Mouse (Mus musculus) cerebellum, postnatal 36 days (tissue): Measurements from ENCODE around the gene Carnmt1.

Experiments
- DNase-seq, 2 experiments: peaks; one replicate each; pipeline ENCODE4 v3.0.0; 2021 to 2022; ENCODE audit warnings: mixed read lengths in 2 of 2

Carnmt1 gene

DNA sequence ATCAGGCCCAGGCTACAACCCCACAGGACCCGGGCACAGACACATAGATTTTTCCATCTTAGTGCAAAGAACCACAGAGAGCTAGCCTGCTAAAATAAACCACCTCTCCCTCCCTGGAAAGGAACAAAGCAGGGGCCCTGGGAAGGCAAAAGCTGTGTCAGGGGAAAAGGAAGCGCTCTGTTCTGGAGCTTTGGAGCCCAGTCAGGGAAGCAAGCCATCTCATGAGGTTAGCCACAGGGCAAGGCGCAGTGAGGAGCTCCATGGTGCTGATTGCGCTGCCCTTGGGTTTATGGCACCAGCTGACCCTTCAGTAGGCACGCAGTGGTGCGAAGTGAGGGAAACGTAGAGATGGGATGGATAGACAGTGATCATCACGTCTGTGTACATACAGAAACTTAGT is 16.2 kb upstream of the Carnmt1 start:
- DNase-seq = no peak

- DNase-seq = no peak
Measured at GRCm38 (mm10) chr19:18654984-18655383, 15.6 kb upstream of the Carnmt1 start.

DNA sequence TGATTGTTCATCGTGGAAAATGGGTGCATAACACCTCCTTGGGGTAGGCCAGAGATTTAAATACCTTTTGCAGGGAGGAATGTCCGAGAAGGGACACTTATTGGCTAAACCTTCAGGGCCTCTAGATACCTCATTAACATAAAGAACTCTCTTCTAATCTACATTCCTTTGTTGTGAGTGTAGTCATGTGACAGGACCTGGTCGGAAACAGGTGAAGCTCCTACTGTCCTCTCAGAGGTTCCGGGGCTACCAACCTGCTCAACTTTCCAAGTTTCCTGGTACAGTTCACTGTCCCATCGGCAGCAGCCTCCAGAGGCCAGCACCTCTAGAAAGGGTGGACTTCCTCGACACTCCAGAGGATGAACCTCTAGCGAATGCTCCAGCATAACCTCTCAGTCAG is 14.6 kb upstream of the Carnmt1 start:
- DNase-seq = no peak

- no peak for DNase-seq
Measured at GRCm38 (mm10) chr19:18658473-18658872, 12.1 kb upstream of the Carnmt1 start.

GRCm38 (mm10) chr19:18659349-18659748 is 11.2 kb upstream of the Carnmt1 start:
- DNase-seq = no peak

DNA sequence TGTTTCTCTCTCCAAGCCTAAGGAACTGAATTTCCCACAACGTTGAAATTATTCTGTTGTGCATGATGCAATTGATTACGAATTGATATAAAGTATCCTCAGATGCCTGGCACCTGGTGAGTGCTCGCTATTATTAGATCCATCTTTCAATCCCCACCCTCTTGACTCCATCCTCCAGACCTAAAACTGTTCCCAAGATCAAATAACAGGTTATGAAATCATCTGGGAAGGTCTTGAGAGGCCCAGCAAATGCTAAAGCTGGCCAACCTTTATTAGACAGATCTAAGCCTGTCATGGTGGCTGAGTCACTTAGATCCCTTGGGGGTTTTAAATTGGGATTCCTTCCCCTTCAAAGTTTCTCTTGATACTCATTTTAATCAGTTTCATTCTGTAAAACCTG is 10.1 kb upstream of the Carnmt1 start:
- no peak for DNase-seq

GRCm38 (mm10) chr19:18661683-18662082 is 8.9 kb upstream of the Carnmt1 start:
- no peak for DNase-seq

DNA sequence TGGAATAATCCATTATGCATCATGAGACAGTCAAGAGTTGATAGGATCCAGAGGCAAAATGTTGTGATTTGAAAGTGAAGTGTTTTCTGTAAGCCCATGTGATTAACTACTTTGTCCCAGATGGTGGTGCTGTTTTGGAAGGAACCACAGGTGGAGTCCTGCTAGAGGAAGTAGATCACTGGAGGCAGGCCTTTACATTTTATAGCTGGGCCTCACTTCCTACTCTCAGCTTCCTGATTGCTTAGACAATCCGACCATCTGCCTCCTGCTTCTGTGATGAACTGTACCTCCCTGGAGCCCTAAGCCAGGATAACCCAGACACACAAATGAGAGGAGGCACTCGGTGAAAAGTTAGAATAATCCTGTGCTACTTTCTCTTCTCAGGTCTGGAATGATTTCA is 6.7 kb upstream of the Carnmt1 start:
- DNase-seq = no peak

- no peak for DNase-seq
Measured at GRCm38 (mm10) chr19:18666966-18667365, 3.6 kb upstream of the Carnmt1 start.

DNA sequence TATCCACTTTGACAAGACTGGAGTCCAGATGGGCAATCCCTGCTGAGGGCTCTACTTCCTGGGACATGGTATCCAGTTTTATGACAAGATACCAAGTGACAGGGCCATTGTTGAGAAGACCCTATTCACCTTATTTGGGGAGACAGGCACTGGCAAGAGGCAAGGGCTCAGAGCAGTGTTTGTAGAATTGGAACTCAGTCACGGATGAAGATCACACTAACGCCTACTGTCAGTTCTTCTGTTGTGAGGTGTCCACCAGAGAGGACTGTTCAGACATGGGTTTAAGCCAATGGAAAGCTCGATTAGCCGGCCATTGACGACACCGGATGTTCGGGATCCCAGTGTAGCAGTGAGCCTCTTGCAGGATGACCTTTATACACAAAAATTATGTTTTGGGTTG is 1.0 kb upstream of the Carnmt1 start:
- no peak for DNase-seq

DNA sequence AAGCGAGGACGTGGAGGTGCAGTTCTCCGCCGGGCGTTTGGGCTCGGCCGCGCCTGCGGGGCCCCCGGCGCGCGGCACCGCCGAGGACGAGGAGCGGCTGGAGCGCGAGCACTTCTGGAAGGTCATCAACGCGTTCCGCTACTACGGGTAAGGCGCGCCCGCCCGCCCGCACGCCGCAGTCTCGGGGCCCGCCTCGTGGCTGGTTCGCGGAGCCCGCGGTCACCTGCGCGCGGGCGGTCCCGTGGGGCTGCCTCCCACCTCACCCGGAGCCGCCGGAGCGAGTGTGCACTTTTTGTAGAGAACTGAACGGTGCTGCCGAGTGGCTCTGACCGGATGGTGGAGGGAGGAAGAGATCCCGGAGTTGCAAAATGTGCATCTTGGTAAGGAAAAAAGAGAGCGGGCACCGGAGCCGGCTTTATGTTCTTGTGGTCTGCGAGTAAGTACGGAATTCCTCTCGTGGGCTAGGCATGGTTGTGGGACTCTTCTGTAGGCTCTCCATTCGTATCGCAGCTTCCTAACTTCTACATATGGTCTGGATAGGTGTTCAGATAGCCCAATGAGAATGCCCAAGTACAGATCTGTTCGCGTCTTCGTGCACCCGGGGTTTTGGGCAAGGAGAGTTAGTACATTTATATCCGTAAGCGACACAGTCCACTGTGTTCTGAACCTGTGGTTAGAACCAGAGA is 635 bp downstream of the Carnmt1 start:
- peak; percentile 51 to 56 for DNase-seq

DNA sequence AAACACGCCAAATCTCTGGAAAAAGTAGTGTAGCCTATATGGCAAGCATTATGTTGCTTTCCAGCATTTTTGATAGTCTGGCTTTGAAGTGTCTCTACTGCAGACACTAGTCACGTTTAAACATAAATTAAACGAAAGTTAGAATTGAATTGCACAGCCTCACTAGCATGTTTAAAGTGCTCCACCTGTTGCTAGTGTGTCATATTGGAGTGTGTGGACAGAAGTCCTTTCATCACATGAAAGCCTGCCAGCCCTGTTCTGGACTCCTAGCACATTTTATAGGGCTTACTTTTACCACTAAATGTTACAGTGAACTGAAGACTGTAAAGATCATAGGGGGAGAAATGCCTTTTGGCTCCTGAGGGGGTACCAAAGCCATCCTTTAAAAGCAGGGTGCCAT is 1.9 kb downstream of the Carnmt1 start:
- no peak for DNase-seq

DNA sequence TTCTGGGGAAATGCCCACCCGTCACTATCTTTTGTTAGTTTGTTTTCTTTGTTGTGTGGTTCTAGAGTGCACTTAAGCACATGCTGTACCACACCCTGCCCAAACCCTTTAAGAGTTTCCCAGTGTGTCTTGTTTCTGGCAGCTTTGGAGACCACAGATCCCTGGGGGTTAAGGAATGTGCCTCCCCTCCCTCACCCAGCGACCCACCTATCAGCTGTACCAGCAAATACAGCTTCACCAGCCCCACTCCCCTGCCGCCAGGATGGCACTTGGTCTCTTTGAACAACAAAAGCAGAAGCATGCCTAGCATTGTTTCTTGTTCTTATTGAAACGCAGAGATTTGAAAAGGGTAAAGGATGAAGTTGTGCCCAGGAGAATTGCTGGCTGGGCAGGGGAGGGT is 2.6 kb downstream of the Carnmt1 start:
- DNase-seq = no peak

DNA sequence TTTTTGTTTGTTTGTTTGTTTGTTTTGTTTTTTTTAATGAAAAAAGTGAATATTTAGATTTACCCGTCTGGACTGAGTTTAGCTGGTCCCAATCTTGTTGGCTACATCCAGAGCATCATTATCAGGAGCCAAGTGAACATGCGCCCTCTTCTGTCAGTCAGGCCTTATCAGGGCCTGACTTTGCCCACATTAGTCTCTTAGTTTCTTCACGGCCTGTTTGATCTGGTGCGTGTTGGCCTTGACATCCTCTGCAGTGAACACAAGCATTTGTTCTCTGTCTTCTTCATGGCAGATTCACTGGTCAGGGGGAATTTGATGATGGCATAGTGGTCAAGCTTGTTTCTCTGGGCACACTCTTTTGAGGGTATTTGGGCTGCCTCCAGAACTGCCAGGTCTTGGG is 11.6 kb downstream of the Carnmt1 start:
- no peak for DNase-seq

GRCm38 (mm10) chr19:18687556-18687955 is 17.0 kb downstream of the Carnmt1 start:
- peak; percentile 31 to 38 for DNase-seq

DNA sequence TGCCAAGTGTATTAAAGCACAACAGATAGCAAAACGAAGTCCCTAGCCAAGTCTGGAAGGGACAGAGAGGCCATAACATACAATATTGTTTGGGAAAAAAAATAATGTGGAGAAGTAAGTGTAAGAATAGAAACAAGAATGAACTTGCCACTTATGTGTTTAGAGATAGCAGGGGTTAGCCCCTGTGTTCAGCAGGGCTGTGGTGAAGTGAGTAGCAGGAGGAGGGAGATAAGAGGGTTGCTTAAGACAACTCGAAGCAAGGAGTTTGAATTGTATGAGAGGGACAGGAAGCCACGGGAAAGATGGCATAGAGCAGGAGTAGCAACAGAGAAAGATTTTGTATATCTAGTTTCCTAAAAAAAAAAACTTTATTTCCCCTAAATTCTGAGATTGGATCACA is 21.6 kb downstream of the Carnmt1 start:
- no peak for DNase-seq

DNA sequence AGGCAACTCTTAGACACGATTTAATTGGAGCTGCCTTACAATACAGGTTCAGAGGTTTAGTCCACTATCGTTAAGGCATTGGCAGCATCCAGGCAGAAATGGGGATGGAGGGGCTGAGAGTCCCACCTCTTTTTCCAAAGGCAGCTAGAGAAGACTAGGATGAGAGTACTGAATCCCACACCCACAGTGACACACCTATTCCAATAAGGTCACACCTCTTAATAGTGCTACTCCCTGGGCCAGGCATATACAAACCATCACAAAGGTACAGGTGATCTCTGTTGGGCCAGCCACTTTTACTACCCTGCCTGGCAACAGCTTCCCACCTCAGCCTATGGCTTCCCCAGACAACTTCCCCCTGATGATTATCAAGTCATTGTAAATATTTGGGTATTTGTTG is 22.2 kb downstream of the Carnmt1 start:
- no peak for DNase-seq

DNA sequence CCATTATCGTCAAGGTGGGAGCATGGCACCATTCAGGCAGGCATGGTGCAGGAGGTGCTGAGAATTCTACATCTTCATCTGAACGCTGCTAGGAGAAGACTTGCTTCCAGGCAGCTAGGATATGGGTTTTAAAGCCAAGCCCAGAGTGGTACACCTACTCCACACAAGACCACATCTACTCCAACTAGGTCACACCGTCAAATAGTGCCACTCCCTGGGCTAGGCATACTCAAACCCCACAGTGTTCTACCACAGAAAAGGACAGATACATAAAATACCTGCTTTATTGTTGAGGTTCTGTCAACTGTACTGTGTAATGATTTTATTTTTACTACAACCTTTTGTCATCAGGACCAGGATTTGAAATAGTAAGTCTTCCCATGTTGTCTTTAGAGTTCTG is 24.6 kb downstream of the Carnmt1 start:
- no peak for DNase-seq

DNA sequence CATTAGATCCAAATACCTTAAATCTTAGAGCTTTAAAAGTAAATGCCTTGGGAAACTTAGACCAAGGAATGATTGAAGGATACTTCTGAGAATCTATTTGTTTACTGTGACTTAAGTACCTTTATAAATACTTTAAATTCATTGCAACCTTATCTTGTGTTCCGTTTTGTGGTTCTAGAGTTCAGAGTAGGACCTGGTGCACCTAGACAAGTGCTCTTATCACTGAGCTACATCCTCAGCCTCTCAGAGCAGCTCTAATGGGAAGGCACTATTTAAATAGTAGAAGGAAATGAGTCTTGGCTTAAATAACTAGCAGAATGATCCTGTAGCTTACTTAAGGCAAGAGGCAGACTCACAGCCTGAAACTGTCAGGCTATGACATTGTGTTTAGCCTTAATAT is 25.0 kb downstream of the Carnmt1 start:
- DNase-seq = no peak

DNA sequence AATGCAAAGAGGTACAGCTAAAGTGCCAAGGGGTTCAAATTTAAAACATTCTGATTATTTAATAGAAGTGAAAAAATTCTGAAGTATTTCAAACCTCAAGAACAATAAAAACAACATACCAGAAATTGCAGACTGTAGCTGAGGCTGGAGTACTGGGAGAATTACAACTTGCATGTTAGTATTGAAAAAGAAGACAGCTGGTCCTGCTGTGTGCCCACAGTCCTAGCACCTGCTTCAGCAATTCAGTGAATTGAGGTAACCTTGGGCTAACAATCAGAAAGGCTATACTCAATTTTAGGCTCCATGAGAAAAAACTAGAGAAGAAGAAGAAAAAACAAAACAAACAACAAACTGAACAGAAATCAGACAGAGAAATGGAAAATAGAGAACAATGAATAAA is 37.5 kb downstream of the Carnmt1 start:
- peak; percentile 32 to 43 for DNase-seq

- no peak for DNase-seq
Measured at GRCm38 (mm10) chr19:18710903-18711302, 40.3 kb downstream of the Carnmt1 start.

- DNase-seq = no peak
Measured at GRCm38 (mm10) chr19:18711589-18711988, 41.0 kb downstream of the Carnmt1 start.

DNA sequence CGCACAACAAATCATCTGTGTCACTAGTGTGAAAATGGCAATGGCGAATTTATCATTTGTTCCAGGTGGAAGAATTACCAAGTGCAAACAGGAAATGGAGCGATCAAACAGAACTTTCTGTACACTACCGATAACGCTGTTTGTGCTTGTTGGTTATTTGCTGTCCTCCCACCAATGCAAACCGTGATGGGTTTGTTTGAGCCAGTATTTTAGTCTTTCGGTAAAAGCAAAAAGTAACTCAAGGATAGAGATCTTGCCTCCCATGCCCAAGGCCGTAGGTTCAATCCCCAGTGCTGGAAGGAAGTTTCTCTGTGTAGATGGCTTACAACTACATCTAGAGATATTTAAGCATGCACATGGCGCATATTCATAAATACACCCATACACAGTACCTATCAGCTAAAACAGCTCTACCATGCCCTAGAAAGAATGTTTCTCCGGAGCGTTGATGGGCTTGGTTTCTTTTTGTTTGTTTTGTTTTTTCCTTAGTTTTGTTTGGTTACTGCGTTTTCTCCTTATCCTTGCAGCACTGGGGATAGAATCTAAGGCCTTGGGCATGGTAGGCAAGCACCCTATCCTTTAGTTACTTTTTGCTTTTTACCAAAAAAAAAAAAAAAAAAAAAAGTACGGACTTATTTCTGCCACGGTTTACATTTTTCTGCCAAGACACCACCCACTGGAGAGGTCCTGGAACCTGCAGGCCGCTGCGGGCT is 41.7 kb downstream of the Carnmt1 start:
- no peak for DNase-seq

GRCm38 (mm10) chr19:18712866-18713300 is 42.3 kb downstream of the Carnmt1 start, which contains the start of gene D030056L22Rik:
D030056L22Rik (plus strand) TSS chr19:18713193.
- DNase-seq = peak; percentile 98

- peak; percentile 46 to 56 for DNase-seq
Measured at GRCm38 (mm10) chr19:18713357-18713756, 42.8 kb downstream of the Carnmt1 start.
